Mouse (Mus musculus) frontal cortex, adult (tissue): ENCODE measurements around the gene Slc39a10.

Experiments used
- ATAC-seq: cut with Nextera tagmentation; 2 replicates; pipeline ENCODE4 v1.9.2; 2017; ENCODE audit warnings: mild to moderate bottlenecking, moderate library complexity, mixed read lengths; ENCODE audit not compliant: low TSS enrichment

Slc39a10 gene

DNA sequence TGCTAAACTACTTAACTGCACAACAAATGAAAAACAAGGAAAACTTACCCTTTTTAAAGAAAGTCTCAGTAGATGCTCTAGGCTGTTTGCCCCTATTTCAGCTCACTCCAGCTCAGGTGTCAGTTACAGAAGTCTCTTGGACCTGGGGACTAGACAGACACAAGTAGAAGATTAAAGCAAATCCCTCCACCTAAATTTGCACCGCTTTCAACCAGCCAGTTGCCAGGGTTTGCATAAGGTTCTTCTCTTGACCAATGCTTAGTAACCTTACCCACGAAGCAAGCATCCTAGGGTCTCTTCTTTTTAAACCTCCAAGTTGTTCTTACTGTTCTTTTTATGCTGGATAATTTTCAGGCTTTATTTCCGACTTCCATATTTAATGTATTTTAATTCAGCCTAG lies at the start of gene Slc39a10:
Gene Slc39a10 (minus strand): TSS at position 101 of the 400 bp plus-strand sequence.
- no peak for ATAC-seq

- ATAC-seq: no peak
Measured at GRCm38 (mm10) chr1:46939295-46939694, 46.6 kb upstream of the Slc39a10 start.

- peak; percentile 98 for ATAC-seq
Measured at GRCm38 (mm10) chr1:46937641-46938040, 45.0 kb upstream of the Slc39a10 start.

DNA sequence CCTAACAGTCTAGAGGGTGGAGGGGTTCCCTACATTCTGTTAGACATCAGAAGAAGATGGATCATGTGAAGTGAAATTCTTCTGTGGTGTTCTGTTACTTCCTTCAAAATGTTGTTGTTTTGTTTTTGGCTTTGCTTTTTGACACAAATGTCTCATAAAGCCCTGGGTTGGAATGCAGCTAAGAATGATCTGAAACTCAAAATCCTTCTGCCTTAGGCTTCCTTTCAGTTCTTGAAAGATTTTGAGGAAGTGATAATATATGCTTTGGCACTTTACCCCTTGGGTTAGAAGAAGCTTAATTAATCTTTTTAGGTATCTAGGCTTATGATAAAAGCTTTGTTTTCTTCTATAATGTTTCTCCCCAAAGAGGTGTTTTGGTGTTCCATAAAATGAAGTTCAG lies 34.5 kb upstream of the Slc39a10 start:
- no peak for ATAC-seq

GRCm38 (mm10) chr1:46926239-46926638 lies 33.6 kb upstream of the Slc39a10 start:
- ATAC-seq: no peak

DNA sequence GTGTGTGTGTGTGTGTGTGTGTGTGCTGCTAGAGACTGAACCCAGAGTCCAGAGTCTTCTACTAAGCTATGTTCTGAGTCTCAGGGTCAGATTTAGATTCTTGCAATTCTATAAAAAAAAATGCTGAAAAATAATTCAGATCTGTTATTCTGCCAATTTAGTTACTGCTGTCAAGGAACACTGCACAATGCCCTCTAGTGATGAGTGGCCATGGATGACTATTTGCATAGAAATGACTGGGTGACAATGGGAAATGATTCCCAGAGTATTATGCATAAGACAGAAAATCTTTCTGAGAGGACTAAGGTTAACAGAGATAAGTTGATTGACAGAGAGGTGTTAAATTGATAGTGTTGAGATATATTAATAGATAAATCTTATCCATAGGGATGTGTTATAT lies 32.3 kb upstream of the Slc39a10 start:
- no peak for ATAC-seq

DNA sequence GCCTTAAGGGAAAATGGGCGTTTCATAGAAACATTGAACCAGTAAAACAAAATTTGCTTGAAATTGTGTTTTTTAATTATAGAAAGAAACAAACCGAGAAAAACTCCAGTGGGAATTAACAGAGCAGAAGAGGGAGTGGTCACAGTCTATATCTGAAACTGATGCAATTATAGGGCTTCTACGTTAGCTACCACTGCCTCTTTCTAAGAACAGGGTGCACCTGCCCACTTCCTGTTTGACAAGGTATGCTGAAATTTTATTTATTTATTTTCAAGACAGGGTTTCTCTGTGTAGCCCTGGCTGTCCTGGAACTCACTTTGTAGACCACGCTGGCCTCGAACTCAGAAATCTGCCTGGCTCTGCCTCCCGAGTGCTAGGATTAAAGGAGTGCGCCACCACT lies 30.3 kb upstream of the Slc39a10 start:
- no peak for ATAC-seq

DNA sequence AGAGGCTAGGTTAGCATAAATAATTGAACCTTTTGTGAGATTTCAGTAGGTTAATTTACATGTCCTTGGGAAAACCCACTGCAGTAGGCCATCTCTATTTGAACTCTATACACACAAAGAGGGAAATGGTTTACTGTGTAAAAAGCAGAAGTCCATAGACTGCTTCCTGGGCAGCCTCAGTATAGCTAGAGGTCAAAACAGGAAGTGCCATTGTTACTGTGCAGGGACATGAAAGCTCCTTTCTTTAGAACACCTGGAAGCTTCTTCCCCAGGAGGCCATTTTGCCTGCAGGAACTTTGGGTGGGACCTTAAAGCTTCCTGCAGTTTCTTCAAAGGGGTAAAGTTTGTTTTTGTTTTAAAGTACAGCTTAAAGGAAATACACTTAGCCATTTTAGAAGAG lies 29.0 kb upstream of the Slc39a10 start:
- ATAC-seq: no peak

GRCm38 (mm10) chr1:46916237-46916636 lies 23.6 kb upstream of the Slc39a10 start:
- no peak for ATAC-seq

DNA sequence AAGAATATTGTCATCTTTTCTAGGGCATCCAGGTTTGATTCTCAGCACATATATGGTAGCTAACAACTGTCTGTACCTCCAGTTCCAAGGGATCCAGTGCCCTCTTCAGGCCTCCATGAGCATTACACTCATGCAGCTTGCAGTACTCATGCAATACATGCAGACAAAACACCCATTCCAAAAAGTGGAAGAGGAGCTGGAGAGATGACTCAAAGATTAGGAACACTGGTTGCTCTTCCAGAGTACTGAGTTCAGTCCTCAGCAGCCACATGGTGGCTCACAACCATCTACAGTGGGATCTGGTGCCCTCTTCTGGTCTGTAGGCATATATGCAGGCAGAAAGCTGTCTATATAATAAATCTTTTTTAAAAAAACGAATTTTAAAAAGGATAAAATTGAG lies 21.7 kb upstream of the Slc39a10 start:
- no peak for ATAC-seq

- peak; percentile 85 for ATAC-seq
Measured at GRCm38 (mm10) chr1:46912506-46913156, 20.0 kb upstream of the Slc39a10 start.

GRCm38 (mm10) chr1:46910154-46910553 lies 17.5 kb upstream of the Slc39a10 start:
- no peak for ATAC-seq

GRCm38 (mm10) chr1:46905706-46906105 lies 13.1 kb upstream of the Slc39a10 start:
- peak; percentile 51 for ATAC-seq

- ATAC-seq: no peak
Measured at GRCm38 (mm10) chr1:46902102-46902683, 9.5 kb upstream of the Slc39a10 start.

- ATAC-seq: no peak
Measured at GRCm38 (mm10) chr1:46894281-46894842, 1.7 kb upstream of the Slc39a10 start.

GRCm38 (mm10) chr1:46888726-46889125 lies 3.9 kb downstream of the Slc39a10 start:
- ATAC-seq: no peak

- ATAC-seq: no peak
Measured at GRCm38 (mm10) chr1:46888324-46888723, 4.3 kb downstream of the Slc39a10 start.

DNA sequence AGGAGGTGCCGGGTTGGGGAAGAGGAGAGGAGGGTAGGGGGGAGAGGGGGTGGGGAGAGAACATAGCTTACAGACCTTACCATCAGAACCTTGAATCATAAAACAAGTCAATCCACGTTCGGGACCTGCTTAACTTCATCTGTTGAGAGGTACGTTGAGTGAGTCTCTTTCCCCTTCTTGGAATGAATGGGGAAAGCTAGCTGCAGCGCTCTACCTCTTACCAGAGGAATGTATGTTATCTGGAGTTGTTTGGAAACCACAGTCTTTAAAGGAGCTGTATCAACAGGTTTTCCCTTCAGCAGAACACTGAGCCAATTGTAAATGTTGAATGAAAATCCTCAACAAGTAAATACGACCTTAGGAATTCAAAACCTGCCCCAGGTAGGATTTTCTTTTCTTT lies 4.7 kb downstream of the Slc39a10 start:
- ATAC-seq: no peak

DNA sequence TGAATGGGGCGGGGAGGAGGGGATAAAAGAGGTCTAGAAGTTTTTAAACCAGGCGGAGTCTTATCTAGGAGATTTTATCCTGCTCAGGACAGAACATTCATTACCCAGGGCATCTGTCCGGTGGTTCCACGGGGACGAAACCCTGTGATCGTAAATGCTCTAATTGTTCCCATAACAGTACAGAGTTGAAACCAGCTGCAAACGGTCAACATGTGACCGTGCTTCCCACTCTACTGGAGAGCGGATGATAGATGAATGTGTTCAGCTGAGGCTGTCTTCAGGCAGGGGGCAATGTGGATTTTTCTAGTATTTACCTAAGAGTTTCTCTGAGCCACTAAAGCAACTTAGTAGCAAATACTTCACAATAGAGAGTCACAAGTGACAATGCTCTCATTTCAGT lies 6.6 kb downstream of the Slc39a10 start:
- peak; percentile 72 for ATAC-seq

- no peak for ATAC-seq
Measured at GRCm38 (mm10) chr1:46885231-46885630, 7.4 kb downstream of the Slc39a10 start.

DNA sequence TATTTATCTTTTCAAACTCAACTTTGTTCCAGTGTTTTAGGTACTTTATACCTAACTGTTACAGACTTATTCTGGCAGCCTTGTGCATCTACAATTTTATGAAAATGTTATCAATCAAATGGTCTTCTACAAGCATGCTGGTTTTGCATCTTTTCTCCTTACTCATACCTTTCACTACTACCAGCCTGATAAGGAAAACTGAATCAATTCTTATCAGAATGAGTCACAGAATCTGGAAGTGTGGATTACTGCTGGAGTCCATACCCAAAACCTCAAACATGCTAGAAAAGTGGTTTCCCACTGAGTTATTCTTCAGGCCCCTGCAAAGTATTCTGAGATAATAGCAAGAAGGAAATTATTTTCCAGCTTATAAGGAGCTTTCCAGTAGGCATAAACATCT lies 12.7 kb downstream of the Slc39a10 start:
- no peak for ATAC-seq

- ATAC-seq: no peak
Measured at GRCm38 (mm10) chr1:46873770-46874169, 18.9 kb downstream of the Slc39a10 start.

DNA sequence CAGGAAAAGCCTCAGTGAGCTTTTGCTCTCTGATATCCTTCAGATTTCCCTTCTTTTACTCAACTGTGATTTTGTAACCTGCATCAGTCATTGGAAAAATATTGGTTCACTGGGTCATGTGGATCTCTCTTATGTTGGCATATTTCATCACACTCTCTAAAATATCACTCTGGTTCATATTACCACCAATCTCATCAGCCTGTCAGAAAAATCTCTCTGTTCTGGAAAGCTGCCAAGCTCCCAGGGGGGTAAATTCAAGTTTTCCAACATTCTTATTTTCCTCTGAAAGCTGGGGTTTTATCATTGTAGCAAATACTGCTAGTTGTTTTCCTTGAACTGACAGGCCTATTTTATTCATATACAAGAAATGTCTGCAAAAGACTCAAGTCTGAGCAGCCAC lies 22.9 kb downstream of the Slc39a10 start:
- no peak for ATAC-seq
